Mouse (Mus musculus): ENCODE data around the gene Gm5089. TPM values are rescaled to one million over a fixed set of nuclear protein-coding genes. Genes with fewer than 3 reads are reported as not detected.

Gm5089 gene
- polyA plus RNA-seq, 1 experiment, result not detected

GRCm38 (mm10) chr14:122483556-122484421 is 32.9 kb upstream of the Gm5089 start:
- no peaks in the 10 kb centered on the region for H3K36me3 ChIP-seq (ENCODE audit: control insufficient read depth, insufficient read depth, low read length)
- TF ChIP-seq CTCF (IDR thresholded peaks at IDR 0.05; ENCODE audit: borderline replicate concordance, control insufficient read depth, extremely low read depth, insufficient read depth, low read length, poor library complexity) (no peak), POLR2A (IDR thresholded peaks at IDR 0.05; ENCODE audit: control insufficient read depth, extremely low read depth, insufficient read depth, low read length, poor library complexity) (no peak)
- 13% methylated on average over 18 of the region's 18 CpGs for WGBS
- H3K27ac ChIP-seq (ENCODE audit: control insufficient read depth, insufficient read depth, low read length), result no peak overlapping the region
- peaks cover 31% of the 10 kb centered on the region for H3K27me3 ChIP-seq (ENCODE audit: control insufficient read depth, insufficient read depth, low read length)
- no peak for DNase-seq
- H3K4me1 ChIP-seq (replicated peaks; ENCODE audit: control insufficient read depth, insufficient read depth, low read length), result no peaks in the 10 kb centered on the region
- no peak overlapping the region for H3K4me3 ChIP-seq (ENCODE audit: control insufficient read depth, insufficient read depth, low read length)

GRCm38 (mm10) chr14:122483024-122483385 is 32.1 kb upstream of the Gm5089 start:
- no peaks in the 10 kb centered on the region for H3K36me3 ChIP-seq (ENCODE audit: control insufficient read depth, insufficient read depth, low read length)
- no peak overlapping the region for H3K4me3 ChIP-seq (ENCODE audit: control insufficient read depth, insufficient read depth, low read length)
- no peak overlapping the region for H3K27ac ChIP-seq (ENCODE audit: control insufficient read depth, insufficient read depth, low read length)
- peaks cover 37% of the 10 kb centered on the region for H3K27me3 ChIP-seq (ENCODE audit: control insufficient read depth, insufficient read depth, low read length)
- TF ChIP-seq CTCF (IDR thresholded peaks at IDR 0.05; ENCODE audit: borderline replicate concordance, control insufficient read depth, extremely low read depth, insufficient read depth, low read length, poor library complexity) (no peak), POLR2A (IDR thresholded peaks at IDR 0.05; ENCODE audit: control insufficient read depth, extremely low read depth, insufficient read depth, low read length, poor library complexity) (no peak)
- 12% methylated on average over 5 of the region's 5 CpGs for WGBS
- no peaks in the 10 kb centered on the region for H3K4me1 ChIP-seq (replicated peaks; ENCODE audit: control insufficient read depth, insufficient read depth, low read length)
- DNase-seq, result no peak

GRCm38 (mm10) chr14:122482081-122483023 is 31.4 kb upstream of the Gm5089 start:
- TF ChIP-seq POLR2A (IDR thresholded peaks at IDR 0.05; ENCODE audit: control insufficient read depth, extremely low read depth, insufficient read depth, low read length, poor library complexity) (no peak), CTCF (IDR thresholded peaks at IDR 0.05; ENCODE audit: borderline replicate concordance, control insufficient read depth, extremely low read depth, insufficient read depth, low read length, poor library complexity) (no peak)
- Histone ChIP-seq H3K36me3 (ENCODE audit: control insufficient read depth, insufficient read depth, low read length) (no peaks in the 10 kb centered on the region), H3K27me3 (ENCODE audit: control insufficient read depth, insufficient read depth, low read length) (peaks cover 38% of the 10 kb centered on the region), H3K4me3 (ENCODE audit: control insufficient read depth, insufficient read depth, low read length) (no peak overlapping the region), H3K4me1 (replicated peaks; ENCODE audit: control insufficient read depth, insufficient read depth, low read length) (no peaks in the 10 kb centered on the region), H3K27ac (ENCODE audit: control insufficient read depth, insufficient read depth, low read length) (no peak overlapping the region)
- no peak for DNase-seq
- WGBS, result 9% methylated on average over 38 of the region's 38 CpGs

- peaks cover 47% of the 10 kb centered on the region for H3K27me3 ChIP-seq (ENCODE audit: control insufficient read depth, insufficient read depth, low read length)
- no peak for DNase-seq
- H3K36me3 ChIP-seq (ENCODE audit: control insufficient read depth, insufficient read depth, low read length), result no peaks in the 10 kb centered on the region
- no peak for TF ChIP-seq POLR2A (IDR thresholded peaks at IDR 0.05; ENCODE audit: control insufficient read depth, extremely low read depth, insufficient read depth, low read length, poor library complexity)
- TF ChIP-seq CTCF (IDR thresholded peaks at IDR 0.05; ENCODE audit: borderline replicate concordance, control insufficient read depth, extremely low read depth, insufficient read depth, low read length, poor library complexity), result no peak
- H3K4me3 ChIP-seq (ENCODE audit: control insufficient read depth, insufficient read depth, low read length), result no peak overlapping the region
- WGBS, result 16% methylated on average over 15 of the region's 15 CpGs
- no peaks in the 10 kb centered on the region for H3K4me1 ChIP-seq (replicated peaks; ENCODE audit: control insufficient read depth, insufficient read depth, low read length)
- H3K27ac ChIP-seq (ENCODE audit: control insufficient read depth, insufficient read depth, low read length), result no peak overlapping the region
Observed at GRCm38 (mm10) chr14:122481181-122481580, 30.3 kb upstream of the Gm5089 start.

GRCm38 (mm10) chr14:122480355-122480754 is 29.4 kb upstream of the Gm5089 start:
- Histone ChIP-seq H3K27me3 (ENCODE audit: control insufficient read depth, insufficient read depth, low read length) (peaks cover 52% of the 10 kb centered on the region), H3K36me3 (ENCODE audit: control insufficient read depth, insufficient read depth, low read length) (no peaks in the 10 kb centered on the region), H3K4me1 (replicated peaks; ENCODE audit: control insufficient read depth, insufficient read depth, low read length) (no peaks in the 10 kb centered on the region), H3K27ac (ENCODE audit: control insufficient read depth, insufficient read depth, low read length) (no peak overlapping the region), H3K4me3 (ENCODE audit: control insufficient read depth, insufficient read depth, low read length) (no peak overlapping the region)
- 27% methylated on average over 2 of the region's 2 CpGs for WGBS
- TF ChIP-seq POLR2A (IDR thresholded peaks at IDR 0.05; ENCODE audit: control insufficient read depth, extremely low read depth, insufficient read depth, low read length, poor library complexity) (no peak), CTCF (IDR thresholded peaks at IDR 0.05; ENCODE audit: borderline replicate concordance, control insufficient read depth, extremely low read depth, insufficient read depth, low read length, poor library complexity) (no peak)
- DNase-seq, result no peak

GRCm38 (mm10) chr14:122479461-122480109 is 28.7 kb upstream of the Gm5089 start:
- TF ChIP-seq POLR2A (IDR thresholded peaks at IDR 0.05; ENCODE audit: control insufficient read depth, extremely low read depth, insufficient read depth, low read length, poor library complexity) (no peak), CTCF (IDR thresholded peaks at IDR 0.05; ENCODE audit: borderline replicate concordance, control insufficient read depth, extremely low read depth, insufficient read depth, low read length, poor library complexity) (no peak)
- no peak for DNase-seq
- no peak overlapping the region for H3K27ac ChIP-seq (ENCODE audit: control insufficient read depth, insufficient read depth, low read length)
- 32% methylated on average over 17 of the region's 17 CpGs for WGBS
- H3K4me3 ChIP-seq (ENCODE audit: control insufficient read depth, insufficient read depth, low read length), result no peak overlapping the region
- H3K4me1 ChIP-seq (replicated peaks; ENCODE audit: control insufficient read depth, insufficient read depth, low read length), result no peaks in the 10 kb centered on the region
- H3K36me3 ChIP-seq (ENCODE audit: control insufficient read depth, insufficient read depth, low read length), result no peaks in the 10 kb centered on the region
- peaks cover 45% of the 10 kb centered on the region for H3K27me3 ChIP-seq (ENCODE audit: control insufficient read depth, insufficient read depth, low read length)
